ENCODE assay signal across 19 mouse cellular contexts in the genomic region with DNA sequence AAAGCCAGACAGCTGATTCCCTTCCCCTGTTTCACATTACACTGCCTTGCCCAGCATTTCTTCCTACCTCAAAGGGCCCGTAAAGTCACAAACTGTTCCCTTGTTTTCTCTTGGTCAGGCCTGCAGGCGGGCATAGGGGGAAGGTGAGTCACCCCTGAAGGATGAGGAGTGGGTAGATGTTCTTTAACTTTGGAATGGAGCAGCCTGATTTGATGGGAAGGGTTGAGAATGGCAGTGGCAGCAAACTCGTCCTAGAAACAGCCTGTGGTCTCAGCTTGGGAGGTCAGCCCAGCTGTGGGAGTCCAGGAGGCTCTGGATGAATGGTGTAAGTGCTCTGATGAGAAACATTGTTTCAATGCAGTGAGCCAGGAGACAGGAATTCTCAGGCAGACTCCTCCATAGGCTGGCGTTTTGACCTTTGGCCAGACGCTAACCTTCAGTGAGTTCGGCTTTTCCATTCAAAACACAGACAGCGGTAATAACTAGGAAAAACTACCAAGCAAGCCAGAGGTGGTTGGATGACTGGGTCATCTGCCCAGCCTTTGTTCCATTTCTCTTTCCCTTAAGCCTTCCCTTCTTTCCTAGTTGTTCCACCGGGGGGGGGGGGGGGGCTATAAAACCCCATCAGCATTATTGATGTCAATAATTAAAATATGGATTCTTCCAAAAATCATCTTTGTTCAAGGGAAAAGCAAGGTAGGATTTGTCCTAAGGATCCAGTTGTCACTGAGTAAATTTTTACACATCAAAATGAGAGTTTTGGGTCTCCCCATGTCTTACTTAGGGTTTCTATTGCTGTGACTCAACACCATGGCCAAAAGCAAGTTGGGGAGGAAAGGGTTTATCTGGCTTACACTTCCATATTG.
DNase-seq lines count a peak whose midpoint lies in the region; ATAC-seq and TF ChIP-seq lines count a peak whose summit lies in the region.
"Had no signal": no experiment of that assay in that cellular context is flagged by ENCODE, and none has a peak within 500 bp of the region (broad histone marks: within the 10 kb centered on the region; RNA-seq: fewer than 3 reads in every experiment).

No protein-coding gene starts in this region.

- WGBS in heart, embryonic 10.5 days = 57% methylated on average over 8 of the region's 8 CpGs
- 44% methylated on average over 8 of the region's 8 CpGs for WGBS in limb, embryonic 10.5 days

- H3K4me3 ChIP-seq in heart, embryonic 10.5 days = no peak overlapping the region
- no peak overlapping the region for H3K4me3 ChIP-seq in limb, embryonic 10.5 days
- no peak overlapping the region for H3K4me3 ChIP-seq in layer of hippocampus, adult 2 months
- H3K4me3 ChIP-seq: embryonic facial prominence, embryonic 13.5 days; forebrain, embryonic 15.5 days; gastrocnemius, adult 2 months; heart, embryonic 12.5 days; liver, embryonic 12.5 days; midbrain, embryonic 12.5 days; stomach, embryonic 15.5 days had no signal

- no peak for TF ChIP-seq CTCF in layer of hippocampus, adult 2 months (conservative IDR thresholded peaks at IDR 0.05)

- H3K4me1 ChIP-seq in heart, embryonic 10.5 days = peaks cover 19% of the 10 kb centered on the region
- H3K4me1 ChIP-seq in limb, embryonic 10.5 days = peaks cover 63% of the 10 kb centered on the region
- H3K4me1 ChIP-seq: forebrain, embryonic 15.5 days; midbrain, embryonic 12.5 days; stomach, embryonic 15.5 days had no signal

- DNase-seq in heart, embryonic 10.5 days (ENCODE audit: low spot score) = no peak
- no peak for DNase-seq in heart, postnatal 4 days
- DNase-seq in embryo, embryonic 11 days = peak; percentile 56
- DNase-seq in kidney, adult 9 months = peak; percentile 43
- no peak for DNase-seq in limb, embryonic 10.5 days (ENCODE audit: low spot score)
- DNase-seq in gastrocnemius, postnatal 36 days = no peak
- no peak for DNase-seq in layer of hippocampus, adult 2 months (ENCODE audit: low spot score in 2 of 2)
- DNase-seq: adrenal gland, adult 2 months; cerebellum, adult 9-11 months; gastrocnemius, adult 2 months; thymus, postnatal 36 days had no signal

- H3K27ac ChIP-seq in heart, embryonic 10.5 days = peak overlapping the region; percentile 29; the same call in 1 of the 2 replicates
- H3K27ac ChIP-seq in limb, embryonic 10.5 days = peak overlapping the region; percentile 75
- no peak overlapping the region for H3K27ac ChIP-seq in layer of hippocampus, adult 2 months
- H3K27ac ChIP-seq: embryonic facial prominence, embryonic 13.5 days; forebrain, embryonic 15.5 days; gastrocnemius, adult 2 months; liver, embryonic 12.5 days; midbrain, embryonic 12.5 days; stomach, embryonic 15.5 days had no signal

- H3K36me3 ChIP-seq in heart, embryonic 10.5 days = no peaks in the 10 kb centered on the region
- H3K36me3 ChIP-seq in limb, embryonic 10.5 days = no peaks in the 10 kb centered on the region
- H3K36me3 ChIP-seq: embryonic facial prominence, embryonic 13.5 days; forebrain, embryonic 15.5 days; heart, embryonic 12.5 days; liver, embryonic 12.5 days; midbrain, embryonic 12.5 days; stomach, embryonic 15.5 days had no signal

- intact Hi-C loops in gastrocnemius, postnatal 36 days (cut with DNase I) = no loop called here

- H3K9me3 ChIP-seq in heart, embryonic 10.5 days = no peaks in the 10 kb centered on the region
- H3K9me3 ChIP-seq in limb, embryonic 10.5 days (replicated peaks) = no peaks in the 10 kb centered on the region
- H3K9me3 ChIP-seq: embryonic facial prominence, embryonic 13.5 days; forebrain, embryonic 15.5 days; heart, embryonic 12.5 days; liver, embryonic 12.5 days; midbrain, embryonic 12.5 days; stomach, embryonic 15.5 days had no signal

- no peak for ATAC-seq in inflammation-experienced regulatory T-cells, adult 6 months
- ATAC-seq: forebrain, embryonic 15.5 days; liver, embryonic 12.5 days; lung, postnatal 0 days had no signal

- no peaks in the 10 kb centered on the region for H3K27me3 ChIP-seq in heart, embryonic 10.5 days (ENCODE audit: insufficient read depth, poor library complexity, severe bottlenecking)
- H3K27me3 ChIP-seq in limb, embryonic 10.5 days (ENCODE audit: low read depth, poor library complexity, severe bottlenecking) = no peaks in the 10 kb centered on the region
- H3K27me3 ChIP-seq: embryonic facial prominence, embryonic 13.5 days; forebrain, embryonic 15.5 days; heart, embryonic 12.5 days; liver, embryonic 12.5 days; midbrain, embryonic 12.5 days; stomach, embryonic 15.5 days had no signal

Comparison
In these comparisons a context has a peak if more than half of its experiments do, and no peak if none do; other contexts are left out.
1. DNase-seq: peak in embryo, embryonic 11 days (single experiment) and kidney, adult 9 months (single experiment); none in heart, embryonic 10.5 days (single experiment), heart, postnatal 4 days (single experiment), limb, embryonic 10.5 days (single experiment), gastrocnemius, postnatal 36 days (0 of 2) and layer of hippocampus, adult 2 months (0 of 2).